Mouse (Mus musculus): ENCODE measurements at regions not wholly inside any gene's neighbourhood (a gene's known extent, or its start where the extent isn't known, plus 50 kb on each side); places are given as distances from the start of the nearest gene placed in this dataset.

DNA sequence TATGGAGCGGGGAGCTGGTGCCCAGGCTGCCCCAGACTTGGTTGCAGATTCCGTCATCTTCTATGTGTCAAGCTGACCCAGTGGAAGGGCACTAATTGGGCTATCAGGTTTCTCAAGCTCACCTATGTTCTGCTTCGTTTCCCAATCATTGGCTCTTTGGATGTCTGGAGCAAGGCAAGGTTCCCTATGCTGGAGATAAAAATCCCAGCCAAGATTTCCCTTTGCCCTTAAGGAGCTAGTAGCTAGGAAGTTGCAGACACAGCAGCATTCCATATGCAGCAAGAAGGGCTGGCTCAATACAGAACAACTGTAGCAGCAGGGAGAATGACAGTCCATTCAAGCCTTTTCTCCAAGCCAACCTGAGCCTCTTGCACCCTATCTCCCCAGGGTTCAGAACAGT is 159.2 kb upstream of the Zfp706 start:
- no peak for DNase-seq (ENCODE audit: low read depth, low spot score)

DNA sequence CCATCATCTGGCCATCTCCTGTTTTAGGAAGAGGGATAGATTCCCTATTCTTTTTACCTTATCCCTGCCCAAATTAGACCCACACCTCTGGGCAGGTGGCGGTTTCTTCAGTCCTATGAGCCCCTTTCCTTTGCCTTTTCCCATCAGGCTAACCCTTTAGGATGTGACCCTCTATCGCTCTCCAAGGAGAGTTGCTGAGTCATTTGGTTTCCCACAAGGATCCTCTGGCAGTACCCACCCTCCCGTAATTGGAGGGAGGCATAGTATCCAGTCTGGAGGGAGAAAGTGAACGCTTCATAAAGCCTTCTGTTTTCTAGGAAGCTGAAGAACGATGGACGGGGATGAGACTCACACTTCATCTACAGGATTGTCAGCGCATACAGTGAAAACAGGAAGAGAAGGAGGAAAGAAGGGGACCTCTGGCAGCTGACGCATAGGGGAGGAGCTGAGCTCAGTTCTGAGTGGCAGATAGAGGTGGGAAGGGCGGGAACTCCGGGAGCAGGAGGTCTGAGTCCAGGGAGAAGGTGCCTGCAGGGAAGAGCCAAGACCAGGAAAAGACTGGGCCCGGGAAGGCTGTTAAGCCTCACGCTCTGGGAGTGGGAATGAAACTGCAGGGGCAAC is 158.4 kb upstream of the Zfp706 start:
- DNase-seq (ENCODE audit: low read depth, low spot score), result no peak

DNA sequence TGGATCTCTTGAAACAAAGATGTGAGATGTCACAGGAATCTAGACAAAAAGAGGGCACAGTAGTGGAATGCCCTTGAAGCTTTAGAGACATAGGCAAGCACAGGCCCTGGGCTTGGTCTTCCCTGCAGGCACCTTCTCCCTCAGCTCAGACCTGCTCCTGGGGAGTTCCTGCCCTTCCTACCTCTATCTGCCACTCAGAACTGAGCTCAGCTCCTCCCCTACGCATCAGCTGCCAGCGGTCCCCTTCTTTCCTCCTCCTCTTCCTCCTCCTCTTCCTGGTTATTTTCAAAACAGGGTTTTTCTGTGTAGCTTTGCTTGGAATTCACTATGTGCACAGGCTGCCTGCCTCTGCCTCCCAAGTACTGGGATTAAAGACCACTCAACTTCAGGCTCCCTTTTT is 157.6 kb upstream of the Zfp706 start:
- no peak for DNase-seq (ENCODE audit: low read depth, low spot score)

DNA sequence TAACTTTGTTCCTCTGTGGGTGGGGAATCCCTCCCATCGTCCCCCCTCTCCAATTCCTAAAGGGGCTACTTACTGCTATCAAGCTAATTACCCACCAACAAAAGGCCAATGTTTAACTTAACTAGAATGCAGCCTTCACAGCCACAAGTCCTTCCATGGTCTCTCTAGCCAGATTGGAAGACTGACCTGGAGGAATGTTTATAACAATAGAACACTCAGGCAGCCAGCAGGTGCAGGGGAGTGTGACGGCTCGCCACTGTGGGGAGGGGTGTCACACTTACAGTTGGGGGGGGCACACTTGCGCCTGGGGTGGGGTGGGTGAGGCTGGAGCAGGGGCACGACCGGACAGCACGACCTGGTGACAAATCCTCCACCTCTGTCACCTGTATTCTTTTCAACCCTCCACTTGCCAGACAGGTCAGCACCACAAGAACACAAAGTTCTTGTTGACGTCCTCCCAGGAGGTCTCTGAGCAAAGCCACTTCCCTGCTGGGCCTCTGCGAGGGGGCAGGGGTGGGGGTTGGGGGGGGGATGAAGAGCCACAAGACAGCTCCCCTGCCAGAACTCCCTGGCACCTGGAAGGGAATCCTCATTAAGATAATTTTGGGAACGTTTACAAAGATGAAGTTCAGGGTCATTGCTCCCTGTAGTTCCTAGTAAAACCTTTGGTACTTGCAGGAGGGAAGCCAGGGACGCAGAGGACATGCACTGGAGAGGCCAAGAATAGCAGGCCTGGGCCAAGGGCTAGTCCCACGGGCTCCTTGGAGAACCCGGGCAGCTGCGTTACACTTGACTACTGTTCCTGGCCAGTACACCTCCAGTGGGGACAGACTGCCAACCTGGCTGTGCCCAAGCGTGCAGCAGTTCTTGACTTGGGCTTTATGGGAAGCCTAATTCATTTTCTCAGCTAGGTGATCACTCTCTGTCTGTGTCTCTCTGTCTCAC is 156.9 kb upstream of the Zfp706 start:
- no peak for DNase-seq (ENCODE audit: low read depth, low spot score)

DNA sequence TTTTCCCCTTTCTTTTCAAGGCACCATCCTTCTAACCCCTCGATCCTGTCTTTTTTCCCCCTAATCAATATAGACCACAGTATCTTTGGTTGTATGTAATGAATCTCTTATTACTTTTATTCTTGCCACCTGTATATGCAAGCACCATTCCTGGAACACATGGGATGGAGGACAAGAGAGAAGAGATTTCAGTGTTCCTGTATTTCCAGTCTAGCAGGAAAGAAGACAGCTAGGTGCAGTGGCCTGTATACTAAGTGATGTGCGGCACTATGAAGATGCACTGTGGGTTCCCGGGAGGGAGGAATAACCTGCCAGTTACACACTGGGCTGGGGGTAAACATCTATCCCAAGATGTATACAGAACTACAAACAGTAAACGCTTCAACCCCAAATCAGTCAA is 152.4 kb upstream of the Zfp706 start:
- no peak for DNase-seq (ENCODE audit: low read depth, low spot score)

DNA sequence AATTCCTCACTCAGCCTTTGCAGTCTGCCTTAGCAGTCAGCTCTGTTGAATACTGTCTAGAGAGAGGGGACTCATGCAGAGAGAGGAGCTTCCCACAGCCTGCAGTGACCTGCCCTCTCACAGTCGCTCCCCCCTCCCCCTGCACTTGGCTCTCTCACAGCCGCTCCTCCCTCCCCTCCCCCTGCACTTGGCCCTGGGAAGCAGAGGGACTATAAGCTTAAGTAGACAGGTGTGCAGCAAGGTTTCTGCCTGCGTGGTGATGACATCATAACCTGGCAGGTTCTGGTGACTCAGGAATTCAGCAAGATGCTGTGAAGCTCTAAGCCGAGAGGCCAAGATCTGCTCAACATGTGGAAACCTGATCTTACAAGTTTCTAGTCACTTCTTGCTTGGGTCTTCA is 151.8 kb upstream of the Zfp706 start:
- DNase-seq (ENCODE audit: low read depth, low spot score), result no peak

DNA sequence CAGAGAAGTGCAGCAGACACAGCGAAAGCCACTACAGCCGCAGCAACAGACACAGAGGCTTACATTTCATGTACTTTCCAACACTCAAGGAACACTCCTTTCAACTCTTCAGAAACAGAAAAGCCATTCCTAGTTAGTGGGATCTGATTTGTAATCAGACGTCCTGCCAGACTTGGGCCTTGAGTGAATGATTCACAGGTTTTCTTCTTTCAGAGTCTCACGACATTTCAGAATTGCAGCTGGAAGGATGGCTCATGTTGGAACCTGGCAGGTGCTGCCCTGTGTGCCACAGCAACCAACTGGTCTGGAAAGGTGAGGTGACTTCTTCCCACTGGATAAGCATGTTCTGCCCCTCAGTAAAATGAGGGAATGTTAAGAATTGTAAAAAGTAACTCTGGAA is 149.8 kb upstream of the Zfp706 start:
- DNase-seq (ENCODE audit: low read depth, low spot score), result no peak

DNA sequence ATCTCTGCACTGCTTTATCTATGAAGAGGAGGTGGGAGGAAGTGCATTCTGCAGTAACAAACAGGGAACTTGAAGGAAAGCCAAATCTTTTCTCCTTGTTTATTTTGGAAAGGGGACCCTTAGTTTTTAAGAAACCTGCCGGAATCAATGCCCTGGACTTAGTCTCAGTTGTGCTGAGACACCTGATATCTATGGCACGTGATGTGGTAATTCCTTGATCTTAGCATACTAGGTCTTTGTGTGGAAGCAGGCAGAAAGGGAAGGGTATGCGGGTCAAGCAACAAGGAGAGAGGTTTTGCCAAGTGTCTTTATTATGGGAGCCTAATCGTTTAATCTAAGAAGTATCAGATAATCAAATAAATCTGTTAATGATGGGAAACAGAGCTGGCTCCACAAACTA is 147.4 kb upstream of the Zfp706 start:
- DNase-seq (ENCODE audit: low read depth, low spot score), result no peak

DNA sequence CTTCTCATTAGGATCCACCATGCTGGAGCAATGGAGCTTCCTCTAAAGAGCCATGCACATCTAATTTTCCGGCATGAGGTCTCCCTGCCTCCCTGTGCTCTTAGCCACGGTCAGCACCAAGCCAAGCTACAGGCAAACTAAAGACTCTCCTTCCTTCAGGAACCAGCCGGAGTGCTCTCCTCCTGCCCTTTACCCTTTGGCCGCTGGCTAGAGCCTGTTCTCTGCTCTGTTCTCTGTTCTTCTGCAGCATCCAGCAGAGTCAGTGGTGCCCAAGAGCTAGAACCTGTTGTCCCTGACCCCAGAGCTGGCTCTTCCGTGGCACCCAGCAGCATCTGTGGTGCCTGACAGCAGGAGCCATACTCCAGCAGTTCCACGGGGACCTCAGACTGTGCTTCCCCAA is 145.6 kb upstream of the Zfp706 start:
- DNase-seq (ENCODE audit: low read depth, low spot score), result no peak

DNA sequence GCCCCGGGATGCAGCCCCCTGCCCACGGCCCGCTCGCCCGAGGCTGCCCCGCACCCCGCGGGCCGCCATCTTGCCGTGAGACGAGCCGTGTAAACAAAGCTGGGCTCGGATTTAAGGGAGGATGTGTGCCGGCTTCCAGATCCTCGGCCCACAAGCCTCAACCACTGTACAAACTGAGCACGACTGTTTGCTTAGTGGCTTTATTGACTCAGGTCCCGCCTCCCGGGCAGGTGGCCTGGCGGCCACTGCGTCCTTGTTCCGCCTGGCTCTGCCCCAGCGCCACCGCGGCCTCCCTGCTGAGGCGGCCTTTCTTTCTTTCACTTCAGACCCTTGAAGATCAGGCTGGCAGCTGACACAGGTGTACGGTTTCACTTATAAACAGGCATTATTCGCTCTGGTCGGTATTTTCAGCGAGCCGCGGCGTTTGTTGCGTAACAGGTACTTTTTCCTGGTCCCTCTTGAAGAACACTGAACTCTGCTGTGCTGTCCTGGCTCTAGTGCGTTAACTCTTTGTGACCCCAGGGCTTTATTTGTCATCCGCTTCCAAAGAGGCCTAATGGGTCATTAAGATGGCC is 128.1 kb upstream of the Zfp706 start:
- DNase-seq (ENCODE audit: low read depth, low spot score), result no peak

DNA sequence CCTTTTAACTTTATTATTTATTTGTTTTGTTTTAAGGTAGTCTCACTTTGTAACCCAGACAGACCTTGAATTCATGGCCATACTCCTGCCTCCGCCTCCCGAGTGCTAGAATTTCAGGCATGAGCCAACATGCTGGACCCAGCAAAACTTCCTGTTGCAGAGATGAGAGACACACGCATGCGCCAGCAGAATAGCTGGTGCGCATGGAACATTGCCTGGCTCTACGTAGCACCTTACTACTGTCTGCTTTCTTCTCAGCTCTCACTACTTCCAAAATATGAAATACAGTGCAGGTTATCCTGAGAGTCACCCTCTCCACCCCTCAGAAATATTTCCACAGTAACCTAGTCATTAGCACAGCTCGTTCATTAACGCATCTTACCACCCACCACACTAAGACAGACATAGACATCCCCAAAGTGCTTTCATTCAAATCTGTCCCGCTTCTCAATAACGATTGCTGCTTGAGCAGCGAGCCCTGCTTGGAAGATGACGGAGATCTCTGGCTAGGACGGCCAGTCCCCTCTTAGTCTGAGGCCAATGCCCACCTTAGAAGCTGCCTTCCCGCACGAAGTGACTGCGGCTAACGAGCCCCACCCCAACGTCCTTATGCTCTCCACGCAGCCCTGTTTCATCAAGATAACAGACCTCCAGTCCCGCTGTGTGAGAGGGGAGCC is 127.5 kb upstream of the Zfp706 start:
- DNase-seq (ENCODE audit: low read depth, low spot score), result no peak

DNA sequence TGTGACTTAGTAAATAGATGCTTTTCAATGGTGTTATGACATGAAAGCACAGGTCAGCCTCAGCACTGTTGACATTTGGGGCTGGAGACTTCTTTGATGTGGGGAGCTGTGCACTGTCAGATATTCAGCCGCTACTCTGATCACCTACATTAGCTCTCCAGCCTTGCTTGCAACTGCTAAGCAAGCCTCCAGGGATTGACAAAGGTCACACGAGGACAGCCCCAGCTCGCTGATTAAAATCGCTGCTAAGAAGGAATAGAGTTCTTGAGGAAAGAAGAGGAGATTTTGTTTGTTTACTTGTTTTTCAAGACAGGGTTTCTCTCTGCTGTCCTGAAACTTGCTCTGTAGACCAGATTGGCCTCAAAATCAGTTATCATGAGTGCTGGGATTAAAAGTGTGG is 126.8 kb upstream of the Zfp706 start:
- DNase-seq (ENCODE audit: low read depth, low spot score), result no peak

DNA sequence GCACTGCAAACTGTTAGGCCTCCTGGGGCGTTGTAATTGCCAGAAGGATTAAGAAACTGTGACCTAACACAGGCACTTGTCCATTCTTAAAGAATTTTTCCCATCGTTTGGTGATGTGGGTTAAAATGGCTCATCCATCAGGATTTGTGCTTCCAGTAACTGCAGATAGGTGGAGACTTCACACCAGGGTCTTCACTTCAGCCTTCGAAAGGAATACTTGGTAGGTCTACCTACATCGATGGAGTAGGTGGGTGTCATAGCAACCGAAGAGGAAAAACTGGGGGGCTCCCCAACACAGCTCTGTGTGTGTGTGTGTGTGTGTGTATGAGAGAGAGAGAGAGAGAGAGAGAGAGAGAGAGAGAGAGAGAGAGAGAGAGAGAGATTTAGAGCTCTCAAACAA is 126.3 kb upstream of the Zfp706 start:
- DNase-seq (ENCODE audit: low read depth, low spot score), result no peak

DNA sequence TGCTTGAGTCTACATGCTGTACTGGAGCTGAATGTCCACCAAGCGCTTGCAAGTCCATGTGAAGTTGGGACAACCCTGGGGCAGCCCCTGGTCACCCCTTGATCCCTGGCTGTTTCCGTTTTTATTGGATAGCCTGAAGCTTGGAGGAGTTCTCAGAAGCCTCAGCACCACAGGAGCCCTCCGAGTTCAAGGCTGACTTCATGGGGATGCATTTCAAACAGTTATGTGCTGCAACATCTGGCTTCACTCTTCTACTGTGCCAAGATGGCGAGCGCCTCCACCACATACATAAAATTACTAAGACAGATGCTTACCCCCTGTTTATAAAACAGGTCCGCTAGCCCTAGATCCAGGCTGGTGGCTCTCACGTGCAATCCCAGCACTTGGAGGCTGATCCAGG is 120.1 kb upstream of the Zfp706 start:
- no peak for DNase-seq (ENCODE audit: low read depth, low spot score)

DNA sequence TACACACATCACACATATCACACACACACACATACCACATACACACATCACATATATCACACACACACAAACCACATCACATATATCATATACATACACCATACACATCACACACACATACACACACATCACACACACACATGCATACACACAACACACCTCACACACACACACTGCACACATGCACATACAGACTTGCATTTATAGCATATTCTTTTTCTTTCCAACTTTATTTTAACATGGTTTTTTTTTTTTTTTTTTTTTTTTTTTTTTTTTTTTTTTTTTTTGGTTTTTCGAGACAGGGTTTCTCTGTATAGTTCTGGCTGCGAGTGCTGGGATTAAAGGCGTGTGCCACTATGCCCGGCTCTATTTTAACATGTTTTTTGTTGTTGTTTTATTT is 119.6 kb upstream of the Zfp706 start:
- DNase-seq (ENCODE audit: low read depth, low spot score), result no peak

DNA sequence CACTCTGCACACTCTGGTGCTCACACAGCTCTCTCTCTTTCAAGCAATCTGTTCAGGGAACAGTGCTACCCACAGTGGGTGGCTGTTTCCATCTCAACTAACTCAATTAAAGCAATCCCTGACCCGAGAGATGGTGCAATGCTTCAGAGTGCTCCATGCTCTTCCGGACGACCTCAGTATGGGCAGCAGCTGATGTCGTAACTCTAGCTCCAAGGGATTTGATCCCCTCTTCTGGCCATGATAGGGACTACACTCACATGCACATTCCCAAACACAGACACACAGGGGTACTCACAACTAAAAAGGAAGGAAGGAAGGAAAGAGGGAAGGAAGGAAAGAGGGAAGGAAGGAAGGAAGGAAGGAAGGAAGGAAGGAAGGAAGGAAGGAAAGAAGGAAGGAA is 118.2 kb upstream of the Zfp706 start:
- no peak for DNase-seq (ENCODE audit: low read depth, low spot score)

DNA sequence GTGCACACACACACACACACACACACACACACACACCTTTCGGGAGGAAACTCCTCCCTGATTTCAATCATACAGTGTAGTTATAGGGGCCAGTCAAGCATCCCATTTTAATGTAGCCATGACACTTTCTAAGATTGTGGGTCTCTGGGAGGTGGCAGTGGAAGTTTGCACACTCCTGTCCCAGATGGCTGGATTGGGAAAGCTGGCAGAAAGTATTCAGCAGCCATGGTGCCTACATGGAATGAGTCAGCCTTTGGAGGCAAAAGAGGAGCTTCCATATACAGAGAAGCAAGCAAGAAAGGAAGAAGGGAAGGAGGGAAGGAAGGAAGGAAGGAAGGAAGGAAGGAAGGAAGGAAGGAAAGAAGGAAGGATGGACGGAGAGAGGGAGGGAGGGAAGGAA is 117.4 kb upstream of the Zfp706 start:
- no peak for DNase-seq (ENCODE audit: low read depth, low spot score)

DNA sequence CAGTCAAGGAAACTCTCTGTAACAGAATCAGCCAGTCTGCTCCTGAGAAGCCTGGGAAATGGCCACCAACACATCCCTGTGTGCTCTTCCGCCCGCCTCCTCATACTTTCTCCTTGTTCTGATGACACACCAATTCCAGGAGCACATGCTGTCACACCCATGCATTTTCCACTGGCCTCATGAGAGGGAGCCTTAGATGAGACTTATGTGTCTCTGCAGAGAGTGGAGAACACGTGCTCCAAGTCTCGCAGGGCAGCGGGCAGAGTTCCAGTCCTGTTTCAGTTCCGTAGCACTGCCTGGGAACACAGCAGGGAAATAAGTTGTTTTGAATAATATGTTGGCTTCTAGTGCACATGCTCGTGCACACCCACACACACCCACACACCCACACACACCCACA is 116.7 kb upstream of the Zfp706 start:
- DNase-seq (ENCODE audit: low read depth, low spot score), result no peak

DNA sequence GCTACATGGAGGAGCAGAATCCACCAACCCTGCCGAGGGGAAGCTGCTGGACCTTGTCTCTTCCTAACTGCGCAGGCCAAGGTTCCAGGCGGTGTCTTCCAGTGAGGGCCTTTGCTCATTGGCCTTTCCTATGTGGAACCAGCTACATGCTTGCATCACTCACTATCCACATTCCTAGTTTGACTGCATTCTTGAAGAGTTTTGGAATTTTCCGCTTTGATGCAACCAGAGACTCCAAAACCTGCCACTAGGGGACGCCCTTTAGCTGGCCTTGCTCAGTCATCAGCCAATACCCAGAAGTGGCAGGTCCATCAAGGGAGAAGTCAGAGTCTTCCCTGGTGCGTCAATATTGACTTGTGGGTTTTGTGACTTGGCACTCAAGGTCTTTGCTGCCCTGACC is 112.8 kb upstream of the Zfp706 start:
- peak; percentile 56 for DNase-seq (ENCODE audit: low read depth, low spot score)

DNA sequence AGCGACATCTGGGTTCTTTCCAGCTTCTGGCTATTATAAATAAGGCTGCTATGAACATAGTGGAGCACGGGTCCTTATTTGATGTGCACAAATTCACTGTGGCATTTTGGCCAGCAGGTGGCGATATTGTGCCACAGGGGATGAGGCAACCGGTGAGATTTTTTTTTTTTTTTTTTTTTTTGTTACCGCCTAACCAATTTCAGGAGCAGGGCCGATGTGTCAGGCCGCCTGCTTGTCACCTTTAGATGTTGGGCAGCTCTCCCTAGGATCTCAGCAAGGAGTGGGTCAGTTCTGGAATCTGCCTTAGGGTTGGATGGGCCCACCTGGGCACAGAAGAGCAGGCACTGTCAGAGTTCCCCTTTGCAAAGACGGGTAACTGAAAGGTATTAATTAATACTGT is 106.5 kb upstream of the Zfp706 start:
- peak; percentile 76 for DNase-seq (ENCODE audit: low read depth, low spot score)

DNA sequence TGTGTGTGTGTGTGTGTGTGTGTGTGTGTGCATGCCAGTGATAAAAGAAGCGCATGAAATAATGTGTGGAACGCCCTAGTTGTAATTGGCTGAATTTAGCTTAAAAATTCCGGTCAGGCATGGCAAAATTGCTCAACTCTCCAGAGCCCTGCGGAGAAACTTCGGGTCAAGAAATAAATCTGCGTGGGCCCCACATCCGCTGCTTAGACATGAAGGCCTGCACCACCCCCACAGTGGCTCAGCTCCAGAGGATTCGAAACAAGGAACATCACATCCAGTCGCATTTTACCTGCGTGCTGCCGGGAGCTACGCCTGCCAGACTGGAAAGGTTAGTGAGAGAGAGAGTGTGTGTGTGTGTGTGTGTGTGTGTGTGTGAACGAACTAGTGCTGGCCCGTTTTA is 102.9 kb upstream of the Zfp706 start:
- DNase-seq (ENCODE audit: low read depth, low spot score), result no peak

DNA sequence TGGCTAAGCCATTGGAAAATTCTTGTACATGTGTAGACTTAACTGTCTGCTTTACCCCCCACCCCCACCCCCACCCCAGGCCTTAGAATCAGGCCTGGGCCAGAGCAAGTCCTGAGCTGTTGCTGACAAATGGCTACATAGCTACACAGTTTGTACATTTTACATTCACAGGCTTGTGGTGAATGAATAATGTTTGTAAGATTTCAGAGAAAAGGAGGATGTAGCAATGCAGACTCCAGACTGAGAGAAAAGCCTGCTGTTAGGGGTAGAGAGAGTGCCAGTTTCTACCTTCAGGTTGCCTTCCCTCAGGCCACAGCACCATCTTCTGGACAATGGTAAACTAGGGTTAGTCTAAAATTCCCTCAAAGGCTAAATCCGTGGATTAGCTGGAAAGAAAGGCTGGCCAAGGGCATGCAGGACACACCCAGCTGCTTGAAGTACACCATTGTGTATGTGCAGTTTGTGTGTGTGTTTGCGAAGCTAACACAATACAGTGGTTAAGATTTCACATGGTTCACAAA is 94.5 kb upstream of the Zfp706 start:
- DNase-seq (ENCODE audit: low read depth, low spot score), result no peak
